Mouse (Mus musculus) lung, postnatal 36 days (tissue): ENCODE measurements around the gene P2rx4.

Experiments used
- DNase-seq: peaks from one replicate; pipeline ENCODE4 v3.0.0; 2022; ENCODE audit warnings: mixed read lengths

The P2rx4 gene

DNA sequence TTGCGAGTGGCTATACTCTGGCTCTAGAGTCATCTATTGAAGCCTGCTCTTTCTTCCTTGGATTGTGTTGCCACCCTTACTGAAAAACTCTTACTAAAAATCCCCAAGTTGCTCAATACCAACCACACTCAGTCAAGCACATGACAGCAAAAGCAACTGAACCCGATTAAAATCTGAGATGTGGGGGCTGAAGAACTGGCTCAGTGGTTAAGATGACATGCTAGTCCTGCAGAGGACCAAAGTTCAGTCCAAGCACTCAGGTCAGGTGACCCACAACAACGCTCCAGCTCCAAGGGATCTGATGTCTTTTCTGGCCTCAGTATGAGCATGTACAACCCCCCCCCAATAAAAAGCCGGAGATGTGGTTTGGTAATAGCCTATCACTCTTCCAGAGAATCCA is 2.8 kb upstream of the P2rx4 start:
- no peak for DNase-seq

DNA sequence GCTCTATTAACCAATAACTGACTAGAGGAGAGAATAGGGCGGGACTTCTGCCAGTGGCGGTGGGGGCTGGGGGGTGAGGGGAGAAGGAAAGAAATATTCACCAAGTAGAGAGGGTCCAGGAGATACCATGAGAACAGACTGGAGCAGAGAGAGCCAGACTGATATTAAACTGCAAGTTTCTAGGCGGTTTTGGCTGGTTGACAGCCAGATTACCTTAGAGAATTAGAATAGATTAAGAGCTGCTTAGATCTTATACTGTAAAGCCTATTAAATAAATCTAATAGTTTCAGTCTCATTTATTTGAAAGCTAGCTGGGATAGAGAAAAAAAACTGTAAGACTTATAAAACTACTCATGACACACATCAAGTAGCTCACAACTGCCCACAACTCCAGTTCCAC is 2.2 kb upstream of the P2rx4 start:
- no peak for DNase-seq

DNA sequence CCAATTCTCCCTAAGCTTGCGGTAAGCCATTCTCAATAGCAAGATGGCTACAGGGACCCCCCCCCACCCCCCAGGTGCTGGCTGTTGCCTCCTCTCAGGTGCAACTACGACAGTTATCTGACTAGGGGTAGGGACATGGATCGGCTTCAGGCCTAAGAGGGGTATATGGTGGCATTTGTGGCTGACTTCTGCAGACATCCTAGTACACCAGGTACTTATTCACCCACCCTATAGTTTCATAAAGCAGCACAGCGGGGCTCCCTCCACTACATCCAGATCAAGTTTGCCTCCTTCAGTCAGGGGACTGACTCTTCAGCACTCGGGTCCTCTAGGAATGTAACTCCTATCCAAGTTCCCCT is 448 bp upstream of the P2rx4 start:
- no peak for DNase-seq

DNA sequence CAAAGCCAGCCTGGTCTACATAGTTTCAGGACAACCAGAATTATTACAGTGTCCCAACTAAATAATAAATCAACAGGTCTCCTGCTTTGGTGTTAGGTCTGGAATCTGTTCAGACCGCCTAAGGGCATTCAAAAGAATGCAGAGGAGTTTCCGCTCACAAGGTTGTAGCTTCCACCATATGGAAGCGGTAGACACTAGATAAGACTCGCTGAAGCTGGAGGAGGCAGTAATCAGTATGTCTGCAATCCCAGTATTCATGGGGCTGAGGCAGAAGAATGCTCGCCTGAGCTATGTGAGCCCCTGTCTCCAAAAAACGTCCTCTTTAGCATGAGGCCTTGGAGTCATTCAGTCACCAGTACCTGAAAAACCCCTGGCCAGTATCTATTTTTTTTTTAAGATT is 1.5 kb downstream of the P2rx4 start:
- no peak for DNase-seq

DNA sequence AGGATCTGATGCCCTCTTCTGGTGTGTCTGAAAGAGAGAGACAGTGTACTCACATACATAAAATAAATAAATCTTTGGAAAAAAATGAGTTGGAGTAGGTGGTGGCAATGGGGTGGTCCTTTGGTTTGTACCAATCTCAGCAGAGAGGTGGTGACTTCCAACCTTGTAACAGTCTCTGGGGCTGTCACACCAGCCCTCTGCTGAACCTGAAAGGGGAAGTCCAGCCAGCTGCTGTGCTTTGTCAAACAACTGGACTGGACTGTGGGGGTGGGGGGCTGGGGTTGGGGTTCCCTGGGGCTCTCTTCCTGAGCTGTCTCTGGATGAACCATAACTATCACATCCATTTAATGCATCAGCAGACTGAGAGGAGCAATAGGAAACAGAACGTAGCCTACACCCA is 8.4 kb downstream of the P2rx4 start:
- no peak for DNase-seq

DNA sequence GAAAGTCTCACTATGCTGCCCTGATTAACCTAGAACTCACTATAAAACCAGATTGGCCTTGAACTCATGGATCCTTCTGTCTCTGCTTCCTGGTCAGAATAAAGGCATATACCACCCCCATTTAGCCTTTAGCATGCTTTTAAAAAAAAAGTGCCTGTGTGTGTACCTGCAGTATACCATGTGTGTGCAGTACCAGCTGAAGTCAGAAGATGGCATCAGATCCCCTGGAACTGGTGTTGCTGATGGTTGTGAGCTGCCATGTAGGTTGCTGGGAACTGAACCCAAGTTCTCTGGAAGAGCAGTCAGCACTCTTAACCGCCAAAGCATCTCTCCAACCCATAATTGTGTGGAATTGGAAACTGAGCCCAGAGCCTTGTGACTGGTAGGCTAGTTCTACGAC is 9.4 kb downstream of the P2rx4 start:
- DNase-seq, result no peak

DNA sequence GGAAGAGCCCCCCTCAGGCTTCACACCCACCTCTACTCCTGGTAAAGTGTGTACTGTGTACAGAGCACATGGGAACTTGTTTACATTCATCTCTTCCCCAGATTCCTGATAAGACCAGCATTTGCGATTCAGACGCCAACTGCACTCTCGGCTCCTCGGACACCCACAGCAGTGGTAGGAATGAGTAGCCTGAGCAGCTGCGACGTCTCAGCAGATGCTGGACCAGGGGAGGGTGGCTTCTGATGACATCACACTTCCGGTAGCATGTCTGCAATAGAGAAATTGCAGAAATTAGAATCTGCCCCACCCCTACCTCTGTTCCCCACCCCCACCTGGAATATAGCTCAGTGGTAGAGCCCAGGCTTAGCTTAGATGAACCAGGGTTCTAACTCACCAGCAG is 11.1 kb downstream of the P2rx4 start:
- DNase-seq, result no peak

DNA sequence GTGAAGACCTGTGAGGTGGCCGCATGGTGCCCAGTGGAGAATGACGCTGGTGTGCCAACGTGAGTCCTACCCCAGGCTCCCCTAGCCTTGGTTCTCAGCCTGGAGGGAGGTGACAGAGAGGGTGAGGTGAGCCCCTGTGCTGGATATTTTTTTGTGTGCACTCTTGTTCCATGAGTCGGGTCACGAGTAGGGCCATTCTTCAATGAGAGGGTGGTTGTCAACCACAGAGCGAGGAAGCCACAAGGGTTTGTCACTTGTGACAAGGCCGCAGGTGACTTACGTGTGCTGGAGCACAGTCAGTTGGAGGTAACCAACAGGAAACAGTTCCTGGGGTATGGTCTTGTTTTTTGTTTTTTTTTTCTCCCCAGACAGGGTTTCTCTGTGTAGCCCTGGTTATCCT is 11.8 kb downstream of the P2rx4 start:
- DNase-seq, result no peak

DNA sequence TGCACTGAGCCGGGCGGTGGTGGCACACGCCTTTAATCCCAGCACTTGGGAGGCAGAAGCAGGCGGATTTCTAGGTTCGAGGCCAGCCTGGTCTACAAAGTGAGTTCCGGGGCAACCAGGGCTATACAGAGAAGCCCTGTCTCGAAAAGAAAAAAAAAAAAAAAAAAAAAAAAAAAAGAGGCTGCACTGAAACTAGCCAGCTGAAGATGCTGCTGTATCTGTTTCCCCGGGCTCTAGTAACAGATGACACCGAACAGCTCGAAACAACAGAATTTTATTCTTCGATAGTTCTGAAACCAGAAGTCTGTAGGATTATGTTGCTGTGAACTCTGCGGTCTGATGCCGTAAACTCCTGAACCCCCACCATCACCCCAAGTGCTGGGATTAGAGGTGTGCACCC is 18.1 kb downstream of the P2rx4 start:
- no peak for DNase-seq

DNA sequence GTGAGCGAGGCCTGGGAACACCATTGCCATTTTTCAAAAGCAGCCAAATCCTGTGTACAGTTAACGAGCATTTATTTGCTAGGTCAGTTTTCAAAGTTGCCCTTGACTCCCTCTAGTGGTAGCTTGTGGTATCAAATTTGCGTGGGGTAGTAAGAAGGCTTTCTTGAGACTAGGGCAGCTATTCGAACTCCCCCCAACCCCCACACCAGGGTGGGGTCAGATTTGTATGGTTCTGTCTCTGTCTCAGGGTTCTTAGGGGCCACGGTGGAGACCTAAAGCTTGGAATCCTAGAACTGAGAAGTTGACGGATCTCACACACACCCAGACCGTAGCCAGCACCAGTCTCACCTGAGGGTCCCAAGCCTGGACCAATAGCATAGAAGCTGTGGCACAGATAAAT is 18.7 kb downstream of the P2rx4 start:
- DNase-seq, result peak; percentile 85

DNA sequence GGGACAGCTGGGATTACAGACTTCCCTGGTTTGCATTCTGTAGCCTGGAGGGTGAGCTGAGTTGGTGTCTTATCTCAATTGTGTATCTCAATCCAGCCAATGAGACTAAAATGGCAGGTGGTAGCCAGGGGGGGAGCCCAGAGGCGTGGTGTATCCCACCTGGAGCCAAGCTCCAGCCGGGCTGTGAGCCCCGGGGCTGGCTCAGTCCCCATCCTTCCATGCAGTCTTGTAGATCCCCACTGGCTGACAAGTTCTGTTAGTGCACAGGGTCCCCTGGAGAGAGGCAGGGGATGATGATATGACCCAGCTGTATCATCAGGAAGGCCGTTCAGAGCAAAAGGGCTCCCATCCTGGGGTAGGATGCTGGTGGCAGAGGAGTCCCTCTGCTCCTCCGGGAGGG is 19.3 kb downstream of the P2rx4 start:
- DNase-seq, result no peak

DNA sequence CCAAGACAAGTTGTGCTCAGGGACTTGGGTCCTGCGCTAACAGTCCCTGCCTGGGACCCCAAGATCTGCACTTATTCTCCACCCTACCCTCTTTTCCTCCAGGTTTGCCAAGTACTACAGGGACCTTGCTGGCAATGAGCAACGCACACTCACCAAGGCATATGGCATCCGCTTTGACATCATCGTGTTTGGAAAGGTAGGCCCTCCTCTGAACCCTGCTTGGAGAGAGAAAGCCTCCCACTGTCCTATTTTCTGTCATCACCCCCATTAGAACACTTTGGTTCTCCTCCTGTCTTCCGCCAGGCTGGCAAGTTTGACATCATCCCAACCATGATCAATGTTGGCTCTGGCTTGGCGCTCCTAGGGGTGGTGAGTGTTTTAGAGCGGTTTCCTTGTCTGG is 19.8 kb downstream of the P2rx4 start:
- no peak for DNase-seq

DNA sequence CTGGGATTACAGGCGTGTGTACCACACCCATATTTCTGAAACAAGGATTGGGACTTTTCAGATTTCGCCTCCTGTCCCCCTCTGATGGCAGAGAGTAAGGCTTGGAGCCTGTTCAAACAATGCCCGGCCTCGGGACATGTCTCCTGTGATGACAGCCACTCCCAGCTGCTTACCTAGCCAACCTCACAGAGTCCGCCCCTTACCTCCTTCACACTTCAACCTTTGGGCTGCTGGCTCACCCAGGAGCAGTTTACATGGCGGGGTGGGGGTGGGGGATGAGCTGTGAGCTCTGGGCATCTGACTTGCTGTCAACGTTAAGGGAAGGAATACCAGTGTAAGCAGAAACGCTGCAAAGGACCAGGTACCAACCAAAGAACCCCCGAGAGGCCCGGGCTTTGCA is 23.4 kb downstream of the P2rx4 start:
- DNase-seq, result no peak

DNA sequence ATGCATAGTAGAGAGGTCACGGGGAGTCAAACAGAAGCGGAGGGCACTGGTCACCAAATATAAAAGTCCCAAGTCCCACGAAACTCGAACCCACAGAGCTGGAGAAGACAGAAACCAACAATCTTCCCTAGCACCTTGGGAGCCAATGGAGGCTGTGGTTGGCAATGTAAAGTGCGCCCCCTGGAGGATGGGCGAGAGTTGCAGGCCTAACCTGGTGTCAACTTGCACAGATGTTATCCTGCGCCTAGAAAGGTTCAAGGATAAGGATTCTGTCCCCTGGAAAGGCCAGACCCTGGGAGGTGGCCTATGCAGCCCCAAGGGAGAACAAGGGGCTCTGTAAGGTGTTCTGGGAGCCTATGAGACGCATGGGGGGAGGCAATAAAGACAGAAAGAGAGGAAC is 24.0 kb downstream of the P2rx4 start:
- DNase-seq, result peak; percentile 86

DNA sequence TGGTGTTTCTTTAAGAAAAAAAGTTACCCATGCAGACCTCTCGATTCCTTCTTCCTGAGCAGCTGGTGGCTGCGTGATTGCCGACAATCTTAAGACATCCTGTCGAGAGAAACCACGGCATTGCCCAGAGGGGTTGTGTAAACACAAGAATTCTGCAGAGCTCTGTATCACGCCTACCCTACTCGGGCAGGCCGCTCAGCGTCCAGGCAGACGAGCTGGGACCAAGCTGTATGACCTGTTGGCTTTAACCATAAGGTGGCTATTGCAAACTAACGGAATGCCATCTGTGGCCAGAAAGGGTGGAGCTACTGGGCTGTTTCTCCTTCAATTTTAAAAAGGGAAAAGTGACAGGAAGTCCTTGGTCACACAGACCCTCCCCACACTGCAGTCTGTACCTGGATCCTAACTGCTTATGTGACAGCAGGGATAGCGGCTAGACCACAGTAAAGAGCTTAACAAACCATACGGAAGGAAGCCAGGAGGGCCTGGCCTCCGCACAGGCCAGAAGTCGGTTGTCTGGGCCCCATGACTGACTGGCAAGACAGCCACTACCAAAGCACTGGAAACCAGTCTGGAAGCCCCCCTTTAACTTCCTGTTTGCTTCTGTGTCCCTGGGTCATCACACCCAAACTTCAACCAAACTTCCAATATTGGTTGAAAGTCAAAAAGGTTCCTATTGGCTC is 24.8 kb downstream of the P2rx4 start:
- DNase-seq, result peak; percentile 68

DNA sequence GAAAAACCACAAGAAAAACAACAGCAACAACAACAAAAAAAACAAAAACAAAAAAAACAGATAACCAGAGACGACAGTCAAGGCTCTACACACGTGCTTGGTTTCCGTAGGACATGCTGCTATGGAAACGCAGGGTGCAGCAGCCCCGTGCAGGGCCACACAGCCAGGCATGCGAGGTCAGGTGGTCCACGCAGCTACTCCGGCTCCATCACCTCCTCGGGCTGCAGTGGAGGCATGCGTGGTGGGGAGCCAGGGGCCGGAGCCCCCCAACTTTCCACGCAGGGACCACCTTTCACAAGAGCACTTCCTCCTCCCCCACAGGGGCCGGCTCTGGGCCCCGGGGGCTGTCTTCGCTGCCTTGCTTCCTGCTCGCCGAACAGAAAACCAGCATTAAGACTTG is 26.5 kb downstream of the P2rx4 start:
- DNase-seq, result no peak

DNA sequence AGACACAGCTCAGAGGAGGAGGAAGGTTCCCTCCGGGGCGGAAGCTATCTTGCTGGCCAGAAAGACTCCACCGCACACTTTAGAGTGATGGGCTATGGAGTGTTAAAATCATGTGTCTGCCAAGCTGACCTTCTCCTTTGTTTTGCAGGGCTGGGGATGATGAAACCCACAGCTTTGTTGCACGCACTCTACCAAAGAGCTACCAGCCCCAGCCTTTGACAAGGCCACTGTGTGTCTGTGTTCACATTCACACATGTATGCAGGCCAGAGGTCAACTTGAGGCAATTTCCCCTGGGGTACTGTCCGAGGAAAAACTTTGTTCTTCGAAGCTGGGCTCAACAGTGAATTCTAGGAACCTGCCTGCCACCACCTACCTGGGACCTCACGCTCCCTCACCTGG is 28.5 kb downstream of the P2rx4 start:
- DNase-seq, result no peak

DNA sequence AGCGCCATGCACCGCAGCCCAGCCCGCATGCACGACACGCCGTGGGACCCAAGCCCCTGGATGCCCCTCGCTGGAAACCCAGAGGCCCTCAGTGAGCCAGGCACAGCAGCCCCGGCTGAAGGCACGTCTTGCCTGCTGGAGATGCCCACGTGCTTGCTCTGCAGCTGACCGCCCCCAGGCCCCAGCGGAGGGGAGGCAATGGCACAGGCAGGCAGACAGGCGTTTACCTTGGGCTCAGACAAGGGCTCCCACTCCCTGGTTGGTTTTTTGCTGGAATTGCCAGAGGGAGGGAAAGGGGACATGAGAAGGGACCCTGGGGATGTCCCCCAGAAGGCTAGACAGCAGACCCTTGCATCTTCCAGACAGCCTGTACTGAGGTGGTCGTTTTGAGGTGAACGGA is 29.4 kb downstream of the P2rx4 start:
- no peak for DNase-seq

DNA sequence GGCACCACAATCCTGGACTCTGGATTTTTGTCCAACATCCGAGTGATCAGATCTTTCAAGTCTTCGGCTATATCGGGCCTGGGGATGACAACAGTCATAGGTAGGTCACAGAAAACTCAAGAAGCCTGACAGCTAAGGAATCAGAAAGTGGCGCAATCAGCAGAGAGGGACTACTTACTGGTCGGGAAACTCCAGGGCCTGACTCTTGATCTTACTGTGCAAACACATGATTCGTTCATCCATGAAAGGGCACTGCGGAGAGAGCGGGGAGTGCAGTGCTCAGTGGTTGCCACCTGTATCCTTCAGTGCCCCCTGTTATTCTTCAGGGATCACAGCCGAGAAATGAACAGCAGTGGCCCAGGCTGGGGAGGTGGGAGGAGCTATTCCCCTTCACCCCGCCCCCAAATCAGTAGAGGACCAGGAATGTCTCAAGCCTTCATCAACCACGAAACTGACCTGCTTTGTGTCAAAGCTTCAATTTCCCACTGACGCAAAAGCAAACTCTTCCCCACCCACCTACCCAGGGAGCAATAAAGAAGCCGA is 36.6 kb downstream of the P2rx4 start:
- peak; percentile 55 for DNase-seq

DNA sequence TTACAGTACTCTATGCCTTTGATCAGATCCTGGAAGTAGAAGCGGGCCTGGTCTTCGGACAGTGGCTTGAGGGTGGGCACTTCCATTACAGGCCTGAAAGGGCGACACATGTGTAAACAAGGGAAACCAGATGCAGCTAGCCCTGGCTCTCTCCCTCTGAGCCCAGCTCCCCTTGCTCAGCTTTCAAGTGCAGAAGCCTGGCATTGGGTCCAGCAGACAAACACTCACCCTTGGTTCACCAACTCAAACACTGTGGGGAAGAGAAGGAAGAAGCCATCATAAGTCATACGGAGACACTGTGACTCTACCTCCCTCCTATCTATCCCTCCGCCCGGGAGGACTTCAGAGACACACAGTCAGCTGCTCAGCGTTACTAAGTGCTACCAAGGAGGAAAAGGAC is 40.6 kb downstream of the P2rx4 start:
- DNase-seq, result peak; percentile 87

DNA sequence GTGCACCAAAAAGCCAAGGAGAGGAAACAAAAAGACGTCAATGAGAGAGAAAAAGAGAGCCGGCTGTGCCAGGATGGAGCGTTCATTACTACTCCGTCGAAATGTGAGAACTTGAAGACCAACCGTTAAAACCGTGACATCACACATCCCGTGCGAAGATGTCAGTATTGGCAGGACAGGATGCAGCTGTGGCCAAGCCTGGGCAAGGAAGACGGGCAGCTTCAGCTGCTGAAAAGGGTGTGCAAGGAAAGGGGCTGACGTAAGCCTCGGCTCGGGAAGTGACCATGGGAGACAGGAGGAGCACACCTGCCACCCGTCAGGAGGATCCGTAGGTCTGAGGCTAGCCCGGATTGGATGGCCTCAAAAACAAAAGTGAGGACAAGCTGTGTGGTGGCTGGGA is 47.1 kb downstream of the P2rx4 start:
- DNase-seq, result no peak

DNA sequence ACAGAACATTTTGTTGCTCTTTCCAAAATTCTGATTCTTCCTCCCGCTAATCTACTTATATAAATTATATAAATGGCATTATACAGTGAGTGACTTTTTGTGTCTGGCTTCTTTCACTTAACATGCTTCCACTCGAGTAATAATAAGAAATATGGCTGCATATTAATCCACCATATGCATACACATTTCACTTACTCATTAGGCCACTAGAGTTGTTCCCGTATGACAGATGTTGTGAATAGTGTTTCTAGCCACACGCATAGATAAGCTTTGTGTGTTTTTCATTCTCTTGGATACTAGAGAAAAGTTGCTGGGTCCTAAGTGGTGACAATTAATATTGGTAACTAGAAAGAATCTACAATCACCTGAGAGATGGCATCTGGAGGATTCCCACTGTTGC is 48.3 kb downstream of the P2rx4 start:
- DNase-seq, result no peak

DNA sequence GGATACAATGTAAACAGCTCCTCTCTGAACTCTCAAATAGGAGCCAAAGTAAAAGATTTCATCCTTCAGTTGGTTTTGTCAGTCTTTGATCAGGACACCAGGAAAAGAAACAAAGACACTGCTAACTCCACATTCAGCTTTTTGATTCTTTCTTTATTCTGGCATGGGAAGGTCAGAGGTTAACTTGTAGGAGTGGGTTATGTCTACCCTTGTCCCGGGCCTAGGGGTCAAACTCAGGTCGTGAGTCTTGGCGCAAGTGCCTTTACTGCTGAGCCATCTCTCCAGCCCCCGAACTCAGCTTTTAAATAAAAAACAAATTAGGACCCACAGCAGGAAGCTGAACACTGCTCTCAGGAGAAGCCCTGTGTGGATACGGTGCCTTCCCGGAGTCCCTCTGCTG is 48.8 kb downstream of the P2rx4 start:
- no peak for DNase-seq

DNA sequence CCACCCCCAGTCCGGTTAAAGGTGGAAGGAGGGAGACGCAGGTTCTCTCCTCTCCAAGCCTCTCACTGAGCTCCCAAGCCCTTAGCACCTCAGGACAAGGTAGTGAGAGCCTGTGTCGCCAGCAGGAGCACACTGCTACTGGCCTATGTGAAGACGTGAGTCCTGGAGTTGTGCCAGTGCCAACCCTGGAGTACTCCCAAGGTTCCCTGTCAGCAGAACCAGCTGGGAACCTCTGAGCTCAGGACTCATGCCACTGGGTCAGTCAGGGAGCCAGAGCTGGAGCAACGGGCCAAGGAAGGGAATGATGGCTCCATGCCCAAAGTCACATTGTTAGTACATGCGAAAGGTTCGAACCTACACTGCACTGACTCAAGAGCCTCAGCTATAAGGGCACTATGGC is 49.3 kb downstream of the P2rx4 start:
- no peak for DNase-seq

DNA sequence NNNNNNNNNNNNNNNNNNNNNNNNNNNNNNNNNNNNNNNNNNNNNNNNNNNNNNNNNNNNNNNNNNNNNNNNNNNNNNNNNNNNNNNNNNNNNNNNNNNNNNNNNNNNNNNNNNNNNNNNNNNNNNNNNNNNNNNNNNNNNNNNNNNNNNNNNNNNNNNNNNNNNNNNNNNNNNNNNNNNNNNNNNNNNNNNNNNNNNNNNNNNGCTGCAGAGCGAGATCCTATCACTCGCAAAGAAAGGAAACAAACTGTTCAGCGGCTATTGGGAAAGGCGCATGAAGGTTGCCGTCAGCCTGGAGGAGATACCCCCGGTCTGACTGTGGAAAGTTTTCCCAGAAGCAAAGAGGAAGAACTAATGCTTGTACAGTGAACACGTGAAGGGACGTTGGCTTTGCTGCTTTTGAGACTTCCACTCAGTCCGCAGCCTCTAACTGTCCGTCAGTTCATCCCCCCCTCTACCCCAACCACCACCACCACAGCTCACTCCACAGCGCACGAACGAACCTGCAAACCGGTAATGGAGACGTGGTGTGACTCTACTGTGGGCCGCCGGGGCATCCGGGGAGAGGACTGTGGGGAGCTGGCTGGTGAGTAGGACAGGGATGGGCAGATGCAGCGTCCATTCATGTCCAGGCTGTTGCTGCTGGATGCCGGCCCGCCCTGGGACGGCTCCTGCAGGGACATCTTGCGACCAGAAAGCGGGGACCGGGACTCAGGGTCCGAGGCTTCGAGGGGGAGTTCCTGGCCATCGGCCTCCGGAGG is 56.1 kb downstream of the P2rx4 start:
- peak; percentile 39 for DNase-seq
